Mouse (Mus musculus) liver, postnatal 0 days (tissue): ENCODE data around the gene Mxd4.

Experiments used
- CTCF ChIP-seq: sonication (generic); IDR thresholded peaks from 2 replicates; pipeline ENCODE4 v1.5.1; 2016; ENCODE audit warnings: antibody characterized with exemption, low read depth
- EP300 ChIP-seq: IDR thresholded peaks from 2 replicates; pipeline ENCODE4 v1.6.1; 2016; ENCODE audit warnings: antibody characterized with exemption, low read depth, mild to moderate bottlenecking

DNA sequence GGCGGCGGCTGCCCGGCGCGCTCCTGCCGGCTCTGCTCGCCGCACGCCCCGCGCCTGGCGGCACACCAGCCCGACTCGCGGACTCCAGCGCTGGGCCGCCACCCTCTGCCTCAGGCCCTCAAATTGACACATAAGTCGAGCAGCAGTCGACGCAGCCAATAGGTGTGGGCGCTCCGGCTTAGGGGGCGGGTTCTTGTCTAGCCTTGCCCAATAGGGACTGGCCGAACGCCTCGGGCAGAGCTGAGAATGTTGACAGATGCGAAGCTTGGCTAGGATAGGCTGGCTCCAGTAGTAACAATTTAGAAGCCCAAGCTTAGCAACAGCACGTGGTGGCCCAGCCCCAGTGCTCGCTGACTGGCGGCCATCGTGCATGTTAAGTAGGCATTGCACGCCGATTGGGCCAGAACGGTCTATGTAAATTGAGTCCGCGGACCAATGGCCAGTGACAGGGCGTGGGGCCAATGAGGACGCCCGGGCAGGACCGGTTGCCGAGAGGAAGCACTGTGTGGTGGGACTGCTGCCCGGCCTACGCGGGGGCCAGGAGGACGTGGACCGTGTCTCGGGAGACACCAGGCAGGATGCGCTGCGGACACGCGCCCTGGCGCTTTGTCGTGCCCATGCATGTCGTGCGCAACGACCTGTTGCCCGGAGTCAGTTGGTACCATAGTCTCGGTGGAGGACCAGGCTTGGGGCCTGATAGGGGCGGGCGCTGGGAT lies at the start of gene Mxd4:
- TF ChIP-seq CTCF: no peak
- no peak for TF ChIP-seq EP300
